Mouse (Mus musculus) frontal cortex, postnatal 36 days (tissue): Measurements from ENCODE around the gene Zfp839.
A peak's percentile ranks its signal among the peaks of the same experiment; 100 is the strongest.

Source experiments
- DNase-seq, 2 experiments: peaks; one replicate each; pipeline ENCODE4 v3.0.0; 2022; ENCODE audit warnings: low spot score in 2 of 2

Gene Zfp839

DNA sequence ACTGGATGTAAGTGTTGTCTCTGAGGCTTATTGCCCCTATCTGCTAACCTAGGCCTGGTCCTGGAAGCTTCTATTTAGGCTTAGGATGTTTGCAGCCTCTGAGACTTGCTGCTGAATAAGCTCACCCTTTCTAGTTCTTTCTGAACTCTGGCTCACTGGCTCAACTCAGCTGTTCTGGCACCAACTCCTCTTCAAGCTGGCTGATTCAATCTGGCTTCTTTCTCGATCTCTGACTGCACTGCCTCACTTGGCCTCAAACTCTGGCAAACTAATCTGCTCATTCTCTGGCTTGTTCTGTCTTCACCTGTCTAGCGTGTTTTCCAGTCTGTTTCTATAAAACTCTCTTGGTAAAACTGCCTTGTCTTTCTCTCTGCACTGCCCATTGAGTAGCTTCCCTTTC, 25.3 kb downstream of the Zfp839 start:
- DNase-seq: no peak

DNA sequence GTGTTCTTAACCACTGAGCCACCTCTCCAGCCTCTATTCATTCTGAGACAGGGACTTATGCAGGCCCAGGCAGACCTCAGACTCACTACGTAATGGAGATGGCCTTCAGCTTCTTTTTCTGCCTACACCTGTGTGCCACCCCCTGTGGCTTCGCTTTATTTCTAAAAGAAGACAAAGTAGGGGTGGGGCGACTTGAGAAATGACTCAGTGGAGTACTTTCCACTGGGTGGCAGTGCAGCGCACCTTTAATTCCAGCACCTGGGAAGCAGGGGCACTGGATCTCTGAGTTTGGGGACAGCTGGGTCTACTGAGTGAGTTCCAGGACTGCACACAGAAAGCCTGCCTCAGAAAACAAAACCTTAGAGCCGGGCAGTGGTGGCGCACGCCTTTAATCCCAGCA, 32.2 kb downstream of the Zfp839 start:
- DNase-seq: no peak

DNA sequence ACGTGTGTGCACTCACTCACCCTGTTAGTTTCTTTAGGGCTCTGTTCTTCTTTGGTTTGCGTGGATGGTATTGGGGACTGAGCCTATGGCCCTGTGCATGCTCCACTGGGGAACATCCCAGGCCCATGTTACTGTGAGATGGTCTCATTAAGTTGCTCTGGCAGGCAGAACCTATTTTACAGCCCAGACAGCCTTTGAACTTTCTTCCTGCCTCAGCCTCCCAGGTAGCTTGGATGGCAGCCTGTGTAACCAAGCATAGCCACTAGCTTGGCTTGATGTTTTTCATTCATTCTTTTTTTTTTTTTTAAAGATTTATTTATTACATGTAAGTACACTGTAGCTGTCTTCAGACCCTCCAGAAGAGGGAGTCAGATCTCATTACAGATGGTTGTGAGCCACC, 35.2 kb downstream of the Zfp839 start:
- no peak for DNase-seq

DNA sequence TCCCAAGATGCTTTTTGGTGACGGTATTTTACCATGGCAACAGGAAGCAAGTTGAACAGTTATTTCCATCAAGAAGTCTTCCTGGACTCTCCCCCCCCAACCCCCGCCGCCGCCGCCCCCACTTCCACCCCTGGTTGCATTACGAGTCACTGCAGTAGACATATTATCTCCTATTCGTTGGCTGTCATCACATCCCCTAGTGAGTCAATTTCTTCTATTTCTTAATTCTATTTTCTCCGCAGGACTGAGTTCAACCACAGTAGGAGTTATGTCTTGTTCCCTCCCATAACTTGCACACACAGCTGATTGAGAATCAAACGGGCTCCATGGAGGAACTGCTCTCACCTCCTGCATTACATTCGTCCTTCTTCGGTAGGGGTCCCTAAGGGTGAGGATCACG, 38.1 kb downstream of the Zfp839 start:
- no peak for DNase-seq

DNA sequence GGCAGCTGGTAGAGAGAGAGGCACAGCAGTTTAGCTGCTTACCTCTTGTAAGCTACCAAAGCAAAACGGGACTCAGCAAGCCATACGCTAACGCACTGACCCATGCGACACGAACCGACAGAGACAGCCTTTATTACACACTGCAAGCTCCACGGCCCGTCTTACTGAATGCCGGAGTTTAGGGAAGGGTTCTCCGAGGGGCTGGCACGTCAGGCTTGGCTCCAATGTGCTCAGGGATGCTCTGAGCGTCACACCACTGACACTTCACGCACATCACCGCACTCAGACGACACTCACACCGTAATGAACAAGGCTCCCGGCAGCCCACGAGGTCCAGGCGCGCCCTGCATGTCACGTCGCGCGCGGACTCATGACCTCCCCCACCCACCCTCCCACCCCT, 38.6 kb downstream of the Zfp839 start:
- no peak for DNase-seq

DNA sequence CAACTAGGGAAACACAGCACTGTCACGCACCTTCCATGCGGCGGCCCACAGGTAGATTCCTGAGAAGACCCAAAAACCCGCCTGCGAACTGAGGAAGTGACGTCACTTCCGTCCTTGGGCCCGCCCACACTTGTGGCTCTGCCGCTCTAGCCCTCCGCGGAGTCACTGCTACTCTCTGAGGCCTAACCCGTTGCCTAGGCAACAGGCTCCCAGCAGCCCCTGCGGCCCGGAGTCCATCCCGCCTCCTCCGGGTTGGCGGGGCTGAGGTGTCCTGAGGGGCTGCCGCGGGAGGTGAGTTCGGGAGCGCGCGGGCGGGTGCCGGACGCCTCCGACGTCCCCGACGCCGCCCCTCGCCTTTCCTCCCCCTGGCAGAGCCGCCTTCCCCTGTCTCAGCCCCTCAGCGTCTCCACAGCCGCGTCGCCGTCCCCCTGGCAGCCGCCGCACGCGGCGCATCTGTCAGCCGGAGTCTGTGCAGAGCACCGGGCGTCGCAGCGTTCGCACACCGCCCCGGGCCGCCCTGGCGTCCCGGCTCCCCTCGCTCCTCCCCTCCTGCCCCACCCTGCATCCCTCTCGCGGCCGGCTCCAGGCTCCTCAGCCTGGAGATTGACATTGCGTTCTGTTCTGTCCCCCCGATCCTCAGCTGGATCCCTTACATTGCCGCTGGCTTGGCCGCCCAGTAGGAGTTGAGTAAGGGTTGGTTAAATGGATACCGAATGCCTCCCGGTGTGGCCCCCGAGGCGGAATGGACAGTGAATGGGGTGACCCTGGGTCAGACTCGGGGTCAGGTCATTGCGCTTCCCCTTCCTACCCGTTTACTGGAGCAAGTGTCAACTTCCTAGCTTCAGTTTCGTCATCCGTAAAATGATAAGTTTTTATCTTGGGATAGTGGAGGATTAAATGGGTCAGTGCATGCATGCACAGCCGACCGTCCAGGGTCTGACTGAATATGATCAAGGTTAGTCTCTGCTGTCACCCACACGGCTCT, 39.3 kb downstream of the Zfp839 start, which contains the start of the genes Cinp and Tecpr2:
Gene Cinp (minus strand): TSS at position 110 of the 985 bp plus-strand sequence.
Gene Tecpr2 (plus strand): TSS at position 229 of the 985 bp plus-strand sequence.
- DNase-seq: peak; percentile 98

DNA sequence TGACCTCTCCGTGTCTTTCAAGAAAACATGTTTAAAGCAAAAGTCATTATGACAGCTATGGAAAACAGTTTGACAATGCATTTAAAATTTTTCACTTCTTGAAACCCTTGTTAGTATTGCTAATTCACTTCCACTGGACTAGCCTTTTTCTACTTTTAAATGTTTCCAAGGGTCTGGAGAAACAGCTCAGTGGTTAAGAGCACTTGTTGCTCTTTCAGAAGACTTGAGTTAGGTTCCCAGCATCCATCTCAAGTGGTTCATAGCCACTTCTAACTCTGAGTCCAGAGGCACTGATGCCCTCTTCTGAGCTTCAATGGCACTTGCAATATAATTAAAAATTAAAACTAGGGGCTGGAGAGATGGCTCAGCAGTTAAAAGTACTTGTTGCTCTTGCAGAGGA, 41.8 kb downstream of the Zfp839 start:
- no peak for DNase-seq

DNA sequence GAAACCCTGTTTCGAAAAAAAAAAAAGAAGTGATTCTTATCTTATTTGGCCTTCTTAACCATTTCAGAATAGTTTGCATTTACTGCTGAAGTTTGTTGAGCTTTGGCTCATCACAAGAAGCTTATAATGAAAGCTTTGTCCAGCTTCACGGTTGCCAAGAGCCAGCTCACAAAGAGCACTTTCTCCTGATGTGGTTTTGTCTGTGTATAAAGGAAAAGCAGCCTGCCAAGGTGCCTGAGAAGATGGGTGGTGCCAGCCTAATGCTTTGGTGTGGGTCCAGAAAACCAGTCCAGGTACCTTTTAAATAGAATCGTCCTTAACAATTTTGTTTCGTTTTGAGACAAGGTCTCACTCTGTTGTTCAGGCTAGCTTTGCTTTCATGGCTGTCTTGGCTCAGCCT, 52.1 kb downstream of the Zfp839 start:
- DNase-seq: no peak

DNA sequence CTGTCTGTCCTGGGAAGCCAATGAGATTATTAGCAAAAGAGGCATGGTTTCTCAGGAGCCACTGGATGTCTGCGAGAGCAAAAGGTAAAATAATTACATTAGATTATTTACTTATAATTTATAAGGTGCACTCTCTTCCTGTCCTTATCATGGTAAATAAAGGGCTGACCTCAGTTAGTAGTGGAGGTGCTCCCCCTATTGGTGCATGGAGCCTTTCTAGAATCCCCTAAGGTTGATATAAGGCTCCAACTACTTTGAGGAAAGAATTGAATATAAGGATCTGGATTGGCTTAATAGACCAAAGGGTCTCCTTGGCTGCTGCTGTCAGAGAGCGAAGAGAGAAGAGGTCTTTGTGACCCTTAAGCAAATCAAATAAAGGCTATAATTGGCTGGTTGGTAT, 53.5 kb downstream of the Zfp839 start:
- no peak for DNase-seq

DNA sequence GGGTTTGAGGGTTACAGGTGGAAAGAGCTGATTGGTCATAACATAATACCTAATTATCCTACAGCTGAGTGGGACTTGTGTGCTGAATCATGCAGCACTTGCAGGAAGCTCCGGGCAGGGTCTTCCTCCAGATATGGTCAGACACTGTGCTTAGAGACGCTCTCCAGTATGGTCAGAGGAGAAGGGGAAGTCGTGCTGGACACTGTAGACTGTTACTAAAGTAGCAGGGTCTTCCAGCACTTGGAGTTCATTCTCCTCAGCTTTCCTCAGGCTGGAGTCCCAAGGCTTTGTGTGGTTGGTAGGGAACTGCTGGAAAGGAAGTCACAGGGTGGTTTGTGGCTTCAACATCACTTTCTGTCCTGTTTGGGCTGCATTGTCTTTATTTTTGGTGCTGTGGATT, 57.8 kb downstream of the Zfp839 start:
- DNase-seq: no peak

DNA sequence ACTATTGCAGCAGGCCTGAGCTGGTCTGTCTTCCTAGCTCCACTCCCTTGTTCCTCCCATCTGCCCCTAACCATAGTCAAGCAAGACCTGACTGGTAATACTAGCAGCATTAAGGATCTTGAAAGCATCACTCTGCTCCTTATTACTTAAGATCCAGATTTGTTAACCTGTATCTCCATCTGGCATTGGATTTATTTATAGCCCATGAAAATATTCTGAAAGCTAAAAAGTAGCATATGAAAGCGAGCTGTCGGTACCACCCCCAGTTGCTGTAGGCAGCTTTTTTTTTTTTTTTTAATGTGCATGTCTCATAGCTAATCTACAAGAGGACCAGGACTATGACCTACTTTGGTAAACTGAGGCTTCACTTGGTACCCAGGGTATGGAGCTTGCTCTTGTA, 59.9 kb downstream of the Zfp839 start:
- no peak for DNase-seq

DNA sequence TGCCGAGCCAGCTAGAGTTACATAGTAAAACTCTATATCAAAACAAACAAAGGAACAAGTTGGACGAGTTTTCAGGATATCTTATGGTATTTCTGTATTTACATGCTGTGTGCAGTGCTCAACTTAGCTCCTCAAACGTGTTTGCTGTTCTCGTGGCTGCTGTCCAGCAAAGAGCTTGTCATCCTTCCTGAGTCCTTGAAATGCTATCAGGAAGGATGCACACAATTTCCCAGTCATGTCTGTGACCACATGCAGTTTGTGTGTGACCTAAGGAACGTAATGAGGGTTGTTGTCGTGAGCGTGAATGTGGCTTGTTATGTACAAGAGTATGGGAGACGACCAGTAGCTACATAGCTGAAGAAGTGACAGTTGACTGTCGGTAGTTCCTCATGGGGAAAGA, 65.7 kb downstream of the Zfp839 start:
- no peak for DNase-seq
